Mouse (Mus musculus): Measurements from ENCODE around the gene Fem1b.
"Not testable (repeated sequence)": the region's sequence is repeated elsewhere in the genome, so short reads cannot be mapped to it uniquely, and the experiment has no call there.

Fem1b gene

GRCm38 (mm10) chr9:62827939-62828652, 16.4 kb upstream of the Fem1b start:
- no peak for DNase-seq (ENCODE audit: low spot score in 2 of 2)

- no peak for DNase-seq (ENCODE audit: low spot score in 2 of 2)
These were observed 14.7 kb upstream of the Fem1b start for GRCm38 (mm10) chr9:62826456-62826855.

- DNase-seq (ENCODE audit: low spot score in 2 of 2) = no peak
These were observed 14.2 kb upstream of the Fem1b start for GRCm38 (mm10) chr9:62825791-62826393.

GRCm38 (mm10) chr9:62821811-62822210, 10.1 kb upstream of the Fem1b start:
- DNase-seq (ENCODE audit: low spot score in 2 of 2) = no peak

GRCm38 (mm10) chr9:62820829-62821228, 9.1 kb upstream of the Fem1b start:
- DNase-seq (ENCODE audit: low spot score in 2 of 2) = no peak

- not testable (repeated sequence) for DNase-seq (ENCODE audit: low spot score in 2 of 2)
These were observed 8.2 kb upstream of the Fem1b start for GRCm38 (mm10) chr9:62819910-62820309.

- no peak for DNase-seq (ENCODE audit: low spot score in 2 of 2)
These were observed 7.8 kb upstream of the Fem1b start for GRCm38 (mm10) chr9:62819494-62819893.

GRCm38 (mm10) chr9:62817828-62818614, 6.3 kb upstream of the Fem1b start:
- DNase-seq (ENCODE audit: low spot score in 2 of 2) = no peak

- DNase-seq (ENCODE audit: low spot score in 2 of 2) = no peak
These were observed 5.4 kb upstream of the Fem1b start for GRCm38 (mm10) chr9:62817099-62817571.

GRCm38 (mm10) chr9:62816323-62817098, 4.8 kb upstream of the Fem1b start:
- DNase-seq (ENCODE audit: low spot score in 2 of 2) = no peak

GRCm38 (mm10) chr9:62814751-62815150, 3.0 kb upstream of the Fem1b start:
- no peak for DNase-seq (ENCODE audit: low spot score in 2 of 2)

- DNase-seq (ENCODE audit: low spot score in 2 of 2) = no peak
These were observed 699 bp upstream of the Fem1b start for GRCm38 (mm10) chr9:62812216-62813049.

GRCm38 (mm10) chr9:62810543-62811515, 905 bp downstream of the Fem1b start:
- peak in 1 of 2 experiments; percentile 48 for DNase-seq (ENCODE audit: low spot score in 2 of 2)

- DNase-seq (ENCODE audit: low spot score in 2 of 2) = no peak
These were observed 1.6 kb downstream of the Fem1b start for GRCm38 (mm10) chr9:62810095-62810494.

- not testable (repeated sequence) for DNase-seq (ENCODE audit: low spot score in 2 of 2)
These were observed 12.5 kb downstream of the Fem1b start for GRCm38 (mm10) chr9:62799218-62799617.

- DNase-seq (ENCODE audit: low spot score in 2 of 2) = no peak
These were observed 21.9 kb downstream of the Fem1b start for GRCm38 (mm10) chr9:62789856-62790255.

- no peak for DNase-seq (ENCODE audit: low spot score in 2 of 2)
These were observed 25.0 kb downstream of the Fem1b start for GRCm38 (mm10) chr9:62786721-62787120.

- no peak for DNase-seq (ENCODE audit: low spot score in 2 of 2)
These were observed 27.5 kb downstream of the Fem1b start for GRCm38 (mm10) chr9:62784233-62784632.

GRCm38 (mm10) chr9:62782976-62783781, 28.6 kb downstream of the Fem1b start:
- DNase-seq (ENCODE audit: low spot score in 2 of 2) = peak; percentile 69 to 77

Data from frontal cortex, postnatal 25 days (tissue).